Mouse (Mus musculus): ENCODE data around the gene Ovol2. TPM values are rescaled to one million over a fixed set of nuclear protein-coding genes. Genes with fewer than 3 reads are reported as not detected.

Gene Ovol2
- total and polyA plus RNA-seq, 3 experiments, result not detected

GRCm38 (mm10) chr2:144381293-144381692 lies 49.3 kb upstream of the Ovol2 start:
- H3K4me2 ChIP-seq (ENCODE audit: insufficient read depth, low read depth, poor library complexity, severe bottlenecking), result no peak overlapping the region
- dilution Hi-C loops (cut with MboI; ENCODE audit: extremely low pct_ligation_motif_present, extremely low pct_unique_long_range_greater_than_20kb, low sequenced_read_pairs), result no loop called here
- H3K4me1 ChIP-seq (ENCODE audit: control insufficient read depth in 1 of 2, insufficient read depth in 2 of 2), result no peaks in the 10 kb centered on the region
- no peak overlapping the region for H3K27ac ChIP-seq (ENCODE audit: insufficient read depth, low read depth)
- no peak overlapping the region for H3K4me3 ChIP-seq (replicated peaks in 1 of 3; ENCODE audit: low read depth in 2 of 3, low read length in 2 of 3, poor library complexity in 1 of 3)
- DNase-seq (ENCODE audit: extremely low read depth), result no peak
- no peaks in the 10 kb centered on the region for H3K9me3 ChIP-seq (replicated peaks; ENCODE audit: low read length)
- in situ Hi-C loops (cut with MboI; ENCODE audit: low pct_ligation_motif_present, low pct_unique_long_range_greater_than_20kb, low sequenced_read_pairs), result no loop called here
- H3K36me3 ChIP-seq (replicated peaks in 1 of 2; ENCODE audit: control insufficient read depth in 1 of 2, insufficient read depth in 1 of 2, low read length in 1 of 2), result peaks cover 60 to 91% of the 10 kb centered on the region in 2 experiments
- H3K9ac ChIP-seq (ENCODE audit: insufficient read depth, low read depth), result no peak overlapping the region
- H3K27me3 ChIP-seq (replicated peaks), result no peaks in the 10 kb centered on the region
- TF ChIP-seq MAX (IDR thresholded peaks at IDR 0.05; ENCODE audit: low read length) (no peak), SMC3 (IDR thresholded peaks at IDR 0.05; ENCODE audit: low read depth, low read length) (no peak), HCFC1 (IDR thresholded peaks at IDR 0.05; ENCODE audit: low read depth, low read length) (no peak)
- no peaks in the 10 kb centered on the region for H3K79me2 ChIP-seq (replicated peaks; ENCODE audit: control insufficient read depth, extremely low read depth, insufficient read depth, poor library complexity, severe bottlenecking)

GRCm38 (mm10) chr2:144375063-144375703 lies 43.2 kb upstream of the Ovol2 start:
- peaks cover 45 to 75% of the 10 kb centered on the region in 2 experiments for H3K36me3 ChIP-seq (replicated peaks in 1 of 2; ENCODE audit: control insufficient read depth in 1 of 2, insufficient read depth in 1 of 2, low read length in 1 of 2)
- in situ Hi-C loops (cut with MboI; ENCODE audit: low pct_ligation_motif_present, low pct_unique_long_range_greater_than_20kb, low sequenced_read_pairs), result no loop called here
- DNase-seq (ENCODE audit: extremely low read depth), result no peak
- H3K79me2 ChIP-seq (replicated peaks; ENCODE audit: control insufficient read depth, extremely low read depth, insufficient read depth, poor library complexity, severe bottlenecking), result peaks cover 16% of the 10 kb centered on the region
- TF ChIP-seq USF1 (IDR thresholded peaks at IDR 0.05; ENCODE audit: low read depth, low read length) (no peak), RAD21 (IDR thresholded peaks at IDR 0.05; ENCODE audit: low read depth, low read length) (no peak), POLR2A (IDR thresholded peaks at IDR 0.05; ENCODE audit: low read depth, low read length) (no peak), NELFE (IDR thresholded peaks at IDR 0.05; ENCODE audit: low read depth, low read length) (no peak), JUN (IDR thresholded peaks at IDR 0.05; ENCODE audit: insufficient read depth, low read depth, low read length) (no peak), KAT2A (IDR thresholded peaks at IDR 0.05; ENCODE audit: insufficient replicate concordance, low read length) (no peak), CTCF (conservative IDR thresholded peaks at IDR 0.05 in 1 of 2, IDR thresholded peaks at IDR 0.05 in 1 of 2; ENCODE audit: low read depth in 2 of 2, low read length in 2 of 2) (no peak), MXI1 (IDR thresholded peaks at IDR 0.05; ENCODE audit: low read depth, low read length) (no peak), MEF2A (IDR thresholded peaks at IDR 0.05; ENCODE audit: borderline replicate concordance, low read depth, low read length) (no peak), MAFK (IDR thresholded peaks at IDR 0.05; ENCODE audit: insufficient replicate concordance, low read length) (no peak), ETS1 (conservative IDR thresholded peaks at IDR 0.05; ENCODE audit: low read depth, low read length) (no peak), RCOR1 (conservative IDR thresholded peaks at IDR 0.05; ENCODE audit: low read depth, low read length) (no peak), GABPA (IDR thresholded peaks at IDR 0.05; ENCODE audit: insufficient replicate concordance, low read depth, low read length) (no peak), USF2 (conservative IDR thresholded peaks at IDR 0.05; ENCODE audit: low read depth, low read length) (no peak), NRF1 (IDR thresholded peaks at IDR 0.05; ENCODE audit: low read depth, low read length) (no peak), E2F4 (IDR thresholded peaks at IDR 0.05; ENCODE audit: insufficient replicate concordance, low read depth, low read length) (no peak)
- H3K27ac ChIP-seq (ENCODE audit: insufficient read depth, low read depth), result no peak overlapping the region
- H3K4me3 ChIP-seq (replicated peaks in 1 of 3; ENCODE audit: low read depth in 2 of 3, low read length in 2 of 3, poor library complexity in 1 of 3), result no peak overlapping the region
- no peak overlapping the region for H3K9ac ChIP-seq (ENCODE audit: insufficient read depth, low read depth)
- no peak overlapping the region for H3K4me2 ChIP-seq (ENCODE audit: insufficient read depth, low read depth, poor library complexity, severe bottlenecking)
- dilution Hi-C loops (cut with MboI; ENCODE audit: extremely low pct_ligation_motif_present, extremely low pct_unique_long_range_greater_than_20kb, low sequenced_read_pairs), result no loop called here
- H3K4me1 ChIP-seq (ENCODE audit: control insufficient read depth in 1 of 2, insufficient read depth in 2 of 2), result peaks cover 6 to 19% of the 10 kb centered on the region in 2 experiments; a peak in 3 of 4 replicates
- H3K27me3 ChIP-seq (replicated peaks), result no peaks in the 10 kb centered on the region
- no peaks in the 10 kb centered on the region for H3K9me3 ChIP-seq (replicated peaks; ENCODE audit: low read length)

All from CH12.LX (cell line).